Mouse (Mus musculus) E14TG2a.4 (cell line): ENCODE measurements around the gene Dhrs2.

Source experiments
- CTCF ChIP-seq: conservative IDR thresholded peaks from 2 replicates; pipeline ENCODE4 v1.5.1; 2014; ENCODE audit warnings: low read length
- NANOG ChIP-seq: IDR thresholded peaks from 2 replicates; pipeline ENCODE4 v1.6.1; 2014; ENCODE audit warnings: borderline replicate concordance, low read length, mixed read lengths
- POU5F1 ChIP-seq: IDR thresholded peaks from 2 replicates; pipeline ENCODE4 v1.6.1; 2014; ENCODE audit warnings: low read length, borderline replicate concordance

DNA sequence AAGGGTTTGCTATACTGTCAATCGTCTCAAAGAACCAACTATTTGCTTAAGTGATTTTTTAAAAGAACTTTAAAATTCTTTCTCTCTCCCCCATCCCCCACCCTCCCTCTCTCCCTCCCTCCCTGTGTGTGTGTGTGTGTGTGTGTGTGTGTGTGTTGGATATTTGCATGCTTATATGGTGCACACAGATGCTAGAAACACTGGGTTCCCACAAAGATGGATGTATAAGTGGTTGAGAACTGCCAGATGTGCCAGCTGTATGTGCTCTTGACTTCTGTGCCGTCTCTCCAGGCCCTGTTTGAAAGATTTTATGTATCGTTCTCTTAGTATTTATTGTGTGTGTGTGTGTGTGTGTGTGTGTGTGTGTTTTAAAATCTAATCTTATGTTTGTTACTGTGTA lies 17.3 kb upstream of the Dhrs2 start:
- TF ChIP-seq CTCF (no peak), POU5F1 (no peak), NANOG (no peak)
